Mouse (Mus musculus) right cerebral cortex, adult 2 months (tissue): ENCODE measurements at regions not wholly inside any gene's neighbourhood (a gene's known extent, or its start where the extent isn't known, plus 50 kb on each side); places are given as distances from the start of the nearest gene placed in this dataset.

Experiments used
- DNase-seq, 2 experiments: peaks; one replicate each; pipeline ENCODE4 v3.0.0; 2021 to 2022; ENCODE audit warnings: low spot score in 2 of 2

- DNase-seq = peak; percentile 79 to 82
Observed at GRCm38 (mm10) chr17:47140969-47141842, 130.8 kb upstream of the Ubr2 start.

DNA sequence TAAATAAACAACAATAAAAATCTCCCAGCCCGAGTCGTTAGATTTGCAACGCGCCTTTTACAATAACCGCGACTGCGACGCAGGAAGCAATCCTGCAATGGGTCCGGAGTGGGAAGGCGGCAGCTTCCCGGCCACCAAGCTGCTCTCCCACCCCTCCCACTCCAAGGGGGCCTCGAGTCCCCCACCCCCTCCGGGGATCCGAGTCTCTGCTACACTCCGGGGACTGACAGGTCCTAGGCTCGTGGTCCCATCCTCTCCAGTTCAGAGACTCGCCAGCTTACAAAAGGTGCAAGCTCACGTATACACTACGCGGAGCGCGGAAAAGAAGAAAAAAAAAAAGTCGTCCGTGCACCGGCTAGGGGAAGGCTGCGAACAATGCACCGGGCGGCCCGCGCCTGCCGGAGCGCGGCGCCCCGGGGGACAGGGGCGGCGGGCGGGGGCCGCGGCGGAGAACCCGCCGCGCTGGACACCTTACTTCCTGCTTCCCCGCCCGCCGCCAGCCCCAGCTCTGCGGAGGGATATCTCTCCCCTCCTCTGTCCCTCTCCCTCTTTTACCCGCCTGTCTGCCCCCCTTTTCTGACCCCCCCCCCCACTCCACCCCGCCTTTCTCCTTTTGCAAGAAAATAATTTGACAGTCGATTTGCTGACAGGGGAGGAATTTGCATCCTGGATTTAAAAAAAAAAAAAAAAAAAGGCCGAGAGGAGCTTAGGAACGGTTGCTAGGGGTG lies 130.0 kb upstream of the Ubr2 start:
- DNase-seq = peak in 1 of 2 experiments; percentile 55

DNA sequence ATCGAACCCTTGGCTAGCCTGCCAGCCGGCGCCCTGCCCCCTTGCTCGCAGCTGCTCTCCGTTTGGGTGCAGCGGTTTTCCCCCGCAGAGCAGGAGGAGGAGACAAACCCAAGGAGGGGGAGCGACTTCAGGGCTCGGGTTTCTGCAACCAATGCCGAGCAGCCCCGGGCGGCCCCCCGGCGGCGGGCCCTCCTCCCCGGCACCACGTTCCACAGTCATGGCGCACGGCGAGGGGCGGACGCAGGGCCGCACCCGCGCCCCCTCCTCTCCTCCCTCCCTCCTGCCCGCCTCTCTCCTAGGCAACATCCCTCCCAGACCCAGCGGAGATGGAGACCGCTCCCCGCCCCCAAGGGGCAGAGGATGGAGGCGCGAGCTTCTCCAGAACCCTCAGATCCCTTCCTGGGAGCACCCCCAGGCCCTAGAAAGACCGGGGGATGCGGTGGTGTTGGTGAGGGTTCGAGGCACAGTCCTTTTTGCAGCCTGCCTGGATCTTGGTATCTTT lies 129.4 kb upstream of the Ubr2 start:
- DNase-seq = peak; percentile 91 to 93

DNA sequence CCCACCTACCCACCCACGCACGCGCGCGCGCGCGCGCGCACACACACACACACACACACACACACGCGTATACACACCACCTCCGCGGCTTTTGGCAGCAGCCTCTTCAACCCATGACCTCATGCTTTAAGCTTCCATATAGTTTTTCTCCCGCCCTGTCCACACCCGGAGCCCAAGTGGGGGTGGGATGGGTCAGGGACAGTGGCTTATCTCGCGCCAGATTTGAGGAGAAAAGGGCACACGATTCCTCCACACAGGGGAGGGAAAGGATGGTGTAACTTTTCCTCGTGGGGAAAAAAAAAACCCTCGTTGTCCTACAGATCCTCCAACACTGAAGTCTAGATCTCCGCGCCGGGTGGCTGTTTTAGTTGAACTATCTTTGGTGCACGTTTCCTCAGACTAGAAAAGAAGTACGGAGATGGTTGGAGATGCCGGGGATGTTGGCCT lies 128.8 kb upstream of the Ubr2 start:
- peak in 1 of 2 experiments; percentile 43 for DNase-seq

DNA sequence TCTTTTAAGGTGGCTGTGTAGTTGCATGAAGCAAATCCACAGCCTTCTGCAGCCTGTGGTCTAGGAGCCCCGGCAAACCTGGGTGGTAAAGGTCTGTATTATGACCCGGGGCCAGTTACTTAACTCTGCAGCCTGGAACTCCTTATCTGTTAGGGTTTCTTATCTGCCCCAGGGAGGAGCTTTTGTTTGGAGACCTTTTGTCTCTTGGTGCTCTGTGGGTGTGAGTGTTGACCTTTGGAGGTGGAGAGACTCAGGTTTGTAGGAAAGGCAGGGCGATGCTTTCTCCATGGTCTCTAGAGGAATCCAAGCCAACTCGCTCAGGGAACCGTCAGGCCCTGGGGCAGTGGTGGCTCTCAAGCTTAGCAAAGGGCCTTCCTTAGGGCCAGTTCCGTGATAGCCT lies 127.8 kb upstream of the Ubr2 start:
- DNase-seq = no peak

DNA sequence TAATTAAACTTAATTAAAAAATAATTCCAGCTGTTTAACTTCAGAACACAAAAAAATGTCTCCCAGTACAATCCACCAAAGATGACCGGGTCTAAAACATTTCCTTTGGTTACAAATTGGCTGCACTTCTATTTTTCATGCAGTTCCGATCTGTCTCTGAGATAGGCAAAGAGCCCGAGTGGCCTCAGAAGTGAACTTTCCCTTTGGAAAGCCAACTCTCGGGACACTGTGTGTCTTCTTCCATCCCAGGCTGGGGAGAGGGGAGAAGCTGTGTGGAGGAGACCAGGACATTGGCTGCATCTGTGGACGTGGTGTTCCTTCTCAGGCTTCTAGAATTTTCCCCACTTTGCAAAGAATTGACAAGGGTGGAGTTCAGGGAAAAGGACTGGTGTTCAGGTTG lies 125.0 kb upstream of the Ubr2 start:
- DNase-seq = no peak

DNA sequence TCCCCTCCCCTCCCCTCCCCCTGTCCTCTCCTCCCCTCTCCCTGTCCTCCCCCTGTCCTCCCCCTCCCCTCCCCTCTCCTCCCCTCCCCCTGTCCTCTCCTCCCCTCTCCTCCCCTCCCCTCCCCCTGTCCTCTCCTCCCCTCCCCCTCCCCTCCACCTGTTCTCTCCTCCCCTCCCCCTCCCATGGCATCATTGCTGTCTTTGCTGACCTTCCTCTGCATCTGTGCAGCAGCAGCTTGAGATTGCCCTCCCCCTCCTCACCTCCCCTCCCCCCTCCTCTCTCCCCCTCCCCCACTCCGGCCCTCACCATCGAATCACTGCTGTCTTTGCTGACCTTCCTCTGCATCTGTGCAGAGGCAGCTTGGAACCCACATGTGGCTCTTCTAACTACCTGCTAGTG lies 123.4 kb upstream of the Ubr2 start:
- no peak for DNase-seq

DNA sequence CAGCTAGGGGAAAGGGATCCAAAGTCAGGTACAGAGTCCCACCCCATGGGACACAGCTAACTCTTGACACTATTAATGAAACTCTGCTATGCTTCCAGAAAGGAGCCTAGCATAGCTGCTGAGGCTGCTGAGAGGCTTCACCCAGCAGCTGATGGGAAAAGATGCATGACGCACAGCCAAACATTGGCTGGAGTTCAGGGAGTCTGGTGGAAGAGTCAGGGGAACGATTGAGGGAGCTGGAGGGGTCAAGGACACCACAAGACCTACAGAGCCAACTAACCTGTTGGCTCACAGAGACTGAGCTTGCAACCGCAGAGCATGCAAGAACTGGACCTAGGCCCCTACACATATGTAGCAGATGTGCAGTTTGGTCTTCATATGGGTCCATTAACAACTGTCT lies 117.2 kb upstream of the Ubr2 start:
- no peak for DNase-seq

DNA sequence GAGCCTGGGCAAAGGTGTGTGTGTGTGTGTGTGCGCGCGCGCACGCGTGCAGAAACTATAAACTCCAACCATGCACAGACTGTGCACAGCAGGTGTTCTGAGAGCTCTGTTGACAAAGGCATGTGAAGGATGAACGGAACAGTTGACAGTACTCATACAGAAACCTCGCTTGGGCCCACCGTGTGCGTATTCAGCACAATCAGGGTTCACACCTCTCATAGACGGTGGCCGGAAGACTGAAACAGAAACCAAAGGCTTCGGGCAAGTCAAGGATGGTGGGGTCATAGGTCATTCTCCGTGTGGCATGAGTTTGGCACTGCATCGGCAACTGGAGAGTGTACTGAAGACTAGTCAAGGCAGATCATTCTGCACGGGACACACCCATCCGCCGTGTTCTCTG lies 113.2 kb upstream of the Ubr2 start:
- DNase-seq = no peak

GRCm38 (mm10) chr17:47122221-47122620 lies 111.9 kb upstream of the Ubr2 start:
- DNase-seq = no peak

GRCm38 (mm10) chr17:47118010-47118409 lies 107.7 kb upstream of the Ubr2 start:
- DNase-seq = no peak

GRCm38 (mm10) chr17:47115754-47116153 lies 105.4 kb upstream of the Ubr2 start:
- DNase-seq = no peak

DNA sequence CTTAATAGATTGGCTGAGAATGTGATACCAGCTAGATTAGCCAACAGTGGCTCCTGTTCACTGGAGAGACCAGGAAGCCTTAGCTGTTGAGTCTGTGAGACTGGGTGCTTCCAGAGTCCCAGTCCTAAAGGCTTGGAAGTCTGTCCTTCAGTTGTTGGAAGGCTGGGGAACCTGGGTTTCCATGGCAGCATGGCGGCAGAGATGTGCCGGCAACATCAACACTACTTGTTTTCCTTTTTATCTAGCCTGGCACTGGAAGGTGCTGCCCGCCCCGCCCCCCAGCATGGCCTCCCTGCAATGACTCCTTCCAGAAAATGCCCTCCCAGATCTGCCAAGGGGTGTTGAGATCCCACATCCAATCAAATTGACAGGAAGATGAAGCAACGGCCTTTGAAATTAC lies 104.8 kb upstream of the Ubr2 start:
- DNase-seq = no peak

GRCm38 (mm10) chr17:47114736-47115135 lies 104.4 kb upstream of the Ubr2 start:
- no peak for DNase-seq

- DNase-seq = no peak
Observed at GRCm38 (mm10) chr17:47112556-47113225, 102.3 kb upstream of the Ubr2 start.

GRCm38 (mm10) chr17:47110836-47111235 lies 100.5 kb upstream of the Ubr2 start:
- no peak for DNase-seq

DNA sequence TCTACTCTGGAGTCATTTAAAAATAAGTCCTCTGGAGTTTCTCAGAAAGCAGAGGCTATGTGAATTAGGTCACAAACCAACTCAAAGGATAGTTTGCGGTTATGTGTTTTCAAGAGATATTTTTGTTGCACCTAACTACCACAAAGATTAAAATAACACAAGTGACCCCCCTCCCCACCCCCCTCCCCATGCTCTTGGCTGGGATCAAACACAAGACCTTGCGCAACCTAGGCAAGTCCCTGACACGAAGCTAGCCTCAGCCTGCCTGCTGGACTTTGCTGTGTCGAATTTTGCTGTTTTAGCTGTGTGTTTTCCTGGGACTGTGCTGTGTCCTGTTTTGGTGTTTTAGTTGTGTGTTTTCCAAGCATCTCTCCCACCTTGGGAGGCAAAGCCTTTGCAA lies 94.0 kb upstream of the Ubr2 start:
- no peak for DNase-seq

- no peak for DNase-seq
Observed at GRCm38 (mm10) chr17:47095191-47095590, 84.8 kb upstream of the Ubr2 start.

- DNase-seq = no peak
Observed at GRCm38 (mm10) chr17:47092076-47092475, 81.7 kb upstream of the Ubr2 start.

GRCm38 (mm10) chr17:47089769-47090168 lies 79.4 kb upstream of the Ubr2 start:
- DNase-seq = no peak

- no peak for DNase-seq
Observed at GRCm38 (mm10) chr17:47069206-47069605, 58.9 kb upstream of the Ubr2 start.

GRCm38 (mm10) chr17:47065307-47065901 lies 55.0 kb upstream of the Ubr2 start:
- DNase-seq = no peak
